Mouse (Mus musculus): Measurements from ENCODE around the gene Acbd4.

GRCm38 (mm10) chr11:103119609-103120008 is 18.1 kb downstream of the Acbd4 start:
- TF ChIP-seq CTCF (IDR thresholded peaks at IDR 0.05; ENCODE audit: low read depth) (no peak), EP300 (IDR thresholded peaks at IDR 0.05; ENCODE audit: low read depth) (no peak)
